Mouse (Mus musculus): ENCODE measurements around the gene Cct2.

Gene Cct2

GRCm38 (mm10) chr10:117063254-117064021, at the start of gene Cct2:
Gene Cct2, minus strand, starts transcription at chr10:117063814.
- in situ Hi-C loops (cut with MboI; ENCODE audit: low sequenced_read_pairs) = loop anchor here (25.0 kb wide), 1 partner anchor 149 kb away; the partner anchor contains the start of gene Yeats4

GRCm38 (mm10) chr10:117112545-117112944, 48.9 kb upstream of the Cct2 start:
- in situ Hi-C loops (cut with MboI; ENCODE audit: low sequenced_read_pairs) = no loop called here

- in situ Hi-C loops (cut with MboI; ENCODE audit: low sequenced_read_pairs) = no loop called here
Measured at GRCm38 (mm10) chr10:117111455-117111854, 47.8 kb upstream of the Cct2 start.

GRCm38 (mm10) chr10:117110271-117110670, 46.7 kb upstream of the Cct2 start:
- in situ Hi-C loops (cut with MboI; ENCODE audit: low sequenced_read_pairs) = no loop called here

- in situ Hi-C loops (cut with MboI; ENCODE audit: low sequenced_read_pairs) = no loop called here
Measured at GRCm38 (mm10) chr10:117106686-117107085, 43.1 kb upstream of the Cct2 start.

- in situ Hi-C loops (cut with MboI; ENCODE audit: low sequenced_read_pairs) = no loop called here
Measured at GRCm38 (mm10) chr10:117106244-117106643, 42.6 kb upstream of the Cct2 start.

- in situ Hi-C loops (cut with MboI; ENCODE audit: low sequenced_read_pairs) = no loop called here
Measured at GRCm38 (mm10) chr10:117105015-117105414, 41.4 kb upstream of the Cct2 start.

- in situ Hi-C loops (cut with MboI; ENCODE audit: low sequenced_read_pairs) = no loop called here
Measured at GRCm38 (mm10) chr10:117103854-117104598, 40.4 kb upstream of the Cct2 start.

- in situ Hi-C loops (cut with MboI; ENCODE audit: low sequenced_read_pairs) = no loop called here
Measured at GRCm38 (mm10) chr10:117100175-117100574, 36.6 kb upstream of the Cct2 start.

- in situ Hi-C loops (cut with MboI; ENCODE audit: low sequenced_read_pairs) = no loop called here
Measured at GRCm38 (mm10) chr10:117097116-117097698, 33.6 kb upstream of the Cct2 start.

GRCm38 (mm10) chr10:117096096-117096495, 32.5 kb upstream of the Cct2 start:
- in situ Hi-C loops (cut with MboI; ENCODE audit: low sequenced_read_pairs) = no loop called here

GRCm38 (mm10) chr10:117094504-117095329, 31.1 kb upstream of the Cct2 start:
- in situ Hi-C loops (cut with MboI; ENCODE audit: low sequenced_read_pairs) = no loop called here

GRCm38 (mm10) chr10:117089628-117090027, 26.0 kb upstream of the Cct2 start:
- in situ Hi-C loops (cut with MboI; ENCODE audit: low sequenced_read_pairs) = no loop called here

GRCm38 (mm10) chr10:117081914-117082359, 18.3 kb upstream of the Cct2 start:
- in situ Hi-C loops (cut with MboI; ENCODE audit: low sequenced_read_pairs) = no loop called here

- in situ Hi-C loops (cut with MboI; ENCODE audit: low sequenced_read_pairs) = no loop called here
Measured at GRCm38 (mm10) chr10:117081326-117081725, 17.7 kb upstream of the Cct2 start.

GRCm38 (mm10) chr10:117078284-117078683, 14.7 kb upstream of the Cct2 start:
- in situ Hi-C loops (cut with MboI; ENCODE audit: low sequenced_read_pairs) = no loop called here

- in situ Hi-C loops (cut with MboI; ENCODE audit: low sequenced_read_pairs) = loop anchor here (25.0 kb wide), 1 partner anchor 139 kb away; the partner anchor contains the start of gene Yeats4
Measured at GRCm38 (mm10) chr10:117073176-117073575, 9.6 kb upstream of the Cct2 start.

GRCm38 (mm10) chr10:117072191-117072888, 8.7 kb upstream of the Cct2 start:
- in situ Hi-C loops (cut with MboI; ENCODE audit: low sequenced_read_pairs) = loop anchor here (25.0 kb wide), 1 partner anchor 140 kb away; the partner anchor contains the start of gene Yeats4

- in situ Hi-C loops (cut with MboI; ENCODE audit: low sequenced_read_pairs) = loop anchor here (25.0 kb wide), 1 partner anchor 143 kb away; the partner anchor contains the start of gene Yeats4
Measured at GRCm38 (mm10) chr10:117069109-117069508, 5.5 kb upstream of the Cct2 start.

- in situ Hi-C loops (cut with MboI; ENCODE audit: low sequenced_read_pairs) = loop anchor here (25.0 kb wide), 1 partner anchor 148 kb away; the partner anchor contains the start of gene Yeats4
Measured at GRCm38 (mm10) chr10:117064076-117064475, 462 bp upstream of the Cct2 start.

Measured in CH12F3 (cell line).